15 mouse cellular contexts compared by ENCODE assay signal in genomic region chr4:117209592-117209991, GRCm38 (mm10). TPM values are rescaled to one million over a fixed set of nuclear protein-coding genes. Genes with fewer than 3 reads are reported as not detected.
DNase-seq lines count a peak whose midpoint lies in the region; ATAC-seq and TF ChIP-seq lines count a peak whose summit lies in the region.
"Had no signal": no experiment of that assay in that cellular context is flagged by ENCODE, and none has a peak within 500 bp of the region (broad histone marks: within the 10 kb centered on the region; RNA-seq: fewer than 3 reads in every experiment).

No protein-coding gene starts in this region.

- no peak for TF ChIP-seq RAD21 in MEL (IDR thresholded peaks at IDR 0.05; ENCODE audit: low read depth, low read length)

- no peak for TF ChIP-seq EP300 in MEL (IDR thresholded peaks at IDR 0.05; ENCODE audit: low read depth in 1 of 2, low read length in 2 of 2)

- H3K4me1 ChIP-seq in lung, embryonic 16.5 days (replicated peaks; ENCODE audit: control insufficient read depth, insufficient read depth, low read length): no peaks in the 10 kb centered on the region
- H3K4me1 ChIP-seq in MEL (ENCODE audit: control insufficient read depth in 1 of 2, insufficient read depth in 2 of 2, low read length in 2 of 2): peaks cover 0 to 4% of the 10 kb centered on the region in 2 experiments; a peak in 1 of 4 replicates
- H3K4me1 ChIP-seq: embryonic facial prominence, embryonic 12.5 days had no signal

- H3K27me3 ChIP-seq in lung, embryonic 16.5 days (ENCODE audit: control insufficient read depth, insufficient read depth, low read depth, low read length): no peaks in the 10 kb centered on the region
- H3K27me3 ChIP-seq in MEL (ENCODE audit: control insufficient read depth in 1 of 2, insufficient read depth in 2 of 2, low read length in 2 of 2): no peaks in the 10 kb centered on the region

- DNase-seq in lung, postnatal 4 days: no peak
- DNase-seq in A20 (ENCODE audit: low read depth, low spot score) (peak; percentile 42), MEL (ENCODE audit: low read depth, low spot score) (no peak)
- DNase-seq in CD4-positive helper T cell, adult 2 months (ENCODE audit: low read depth, low spot score): peak; percentile 12
- no peak for DNase-seq in frontal cortex, postnatal 10 days (ENCODE audit: low spot score in 2 of 2)
- no peak for DNase-seq in gastrocnemius, adult 18-20 months (ENCODE audit: low spot score)
- no peak for DNase-seq in cerebellum, postnatal 25 days

- H3K9ac ChIP-seq in lung, embryonic 16.5 days (ENCODE audit: low read length): no peak overlapping the region
- H3K9ac ChIP-seq in MEL (ENCODE audit: control insufficient read depth, low read depth, low read length, poor library complexity, severe bottlenecking): peak overlapping the region; percentile 69
- H3K9ac ChIP-seq: embryonic facial prominence, embryonic 12.5 days; forebrain, embryonic 12.5 days had no signal

- 63% methylated on average over 6 of the region's 6 CpGs for WGBS in lung, embryonic 16.5 days

- no peaks in the 10 kb centered on the region for H3K9me3 ChIP-seq in lung, embryonic 16.5 days (ENCODE audit: control insufficient read depth, low read length)
- no peaks in the 10 kb centered on the region for H3K9me3 ChIP-seq in MEL (replicated peaks; ENCODE audit: insufficient read depth, low read length)
- H3K9me3 ChIP-seq: embryonic facial prominence, embryonic 10.5 days; embryonic facial prominence, embryonic 12.5 days; forebrain, embryonic 10.5 days; forebrain, embryonic 12.5 days; G1E had no signal

- no peak overlapping the region for H3K27ac ChIP-seq in lung, embryonic 16.5 days (ENCODE audit: low read length)
- no peak overlapping the region for H3K27ac ChIP-seq in MEL (ENCODE audit: control insufficient read depth, low read depth, low read length)
- H3K27ac ChIP-seq: embryonic facial prominence, embryonic 12.5 days; forebrain, embryonic 12.5 days had no signal

- H3K79me2 ChIP-seq in MEL (ENCODE audit: control insufficient read depth, insufficient read depth, low read length, poor library complexity): no peaks in the 10 kb centered on the region

- TF ChIP-seq POLR2A in MEL (IDR thresholded peaks at IDR 0.05; ENCODE audit: control insufficient read depth in 1 of 2, insufficient read depth in 1 of 2, low read depth in 1 of 2, low read length in 2 of 2, poor library complexity in 1 of 2): no peak

- H3K4me2 ChIP-seq in lung, embryonic 16.5 days (ENCODE audit: low read depth, low read length): no peak overlapping the region
- H3K4me2 ChIP-seq: embryonic facial prominence, embryonic 12.5 days; forebrain, embryonic 12.5 days had no signal

- TF ChIP-seq CTCF in MEL (IDR thresholded peaks at IDR 0.05 in 2 of 3, conservative IDR thresholded peaks at IDR 0.05 in 1 of 3; ENCODE audit: control insufficient read depth in 1 of 3, insufficient read depth in 1 of 3, low read depth in 2 of 3, low read length in 3 of 3, poor library complexity in 1 of 3, severe bottlenecking in 1 of 3): no peak

- no peak overlapping the region for H3K4me3 ChIP-seq in lung, embryonic 16.5 days (ENCODE audit: low read length)
- peak overlapping the region in 1 of 2 experiments; percentile 37; a peak in 1 of 4 replicates for H3K4me3 ChIP-seq in MEL (ENCODE audit: control insufficient read depth in 1 of 2, insufficient read depth in 1 of 2, low read depth in 2 of 2, low read length in 2 of 2)
- H3K4me3 ChIP-seq: embryonic facial prominence, embryonic 12.5 days; erythroblast, embryonic 14.5 days; forebrain, embryonic 10.5 days; forebrain, embryonic 12.5 days had no signal

- no peaks in the 10 kb centered on the region for H3K36me3 ChIP-seq in lung, embryonic 16.5 days (ENCODE audit: control insufficient read depth, insufficient read depth, low read length)
- no peaks in the 10 kb centered on the region; a peak in 1 of 4 replicates for H3K36me3 ChIP-seq in MEL (ENCODE audit: control insufficient read depth in 1 of 2, insufficient read depth in 2 of 2, low read length in 2 of 2)
- H3K36me3 ChIP-seq: embryonic facial prominence, embryonic 10.5 days; embryonic facial prominence, embryonic 12.5 days; forebrain, embryonic 10.5 days; forebrain, embryonic 12.5 days; G1E had no signal

- 0 out of 2 replicates have a peak, but pooled peaks have one; percentile 12 for ATAC-seq in lung, embryonic 16.5 days (ENCODE audit: low read depth)
- ATAC-seq: forebrain, embryonic 16.5 days had no signal

TF ChIP-seq in MEL, 35 proteins besides CTCF, POLR2A, EP300 and RAD21:
- no peak for TF ChIP-seq MXI1 (IDR thresholded peaks at IDR 0.05; ENCODE audit: low read depth, low read length)
- no peak for TF ChIP-seq HCFC1 (IDR thresholded peaks at IDR 0.05; ENCODE audit: low read depth, low read length)

RNA-seq across cellular contexts. Expression of gene Kif2c, which starts 27.2 kb away (rescaled TPM):
- polyA plus RNA-seq in lung, embryonic 16.5 days (2015; fragmentation: Nextera tagmentation; extraction: Ambion mirVana): 70.7 and 77.6 TPM in 2 replicates
- 32.6 and 36.7 TPM in 2 replicates for total RNA-seq in MEL (2012; rRNA removed)
- 10 to 100 TPM in 1 of 2 experiments, not detected in 1; 45.1 TPM for polyA plus RNA-seq in MEL (2012; ENCODE audit: insufficient read depth in 1 of 2, insufficient read length in 2 of 2, low read depth in 1 of 2, low replicate concordance in 2 of 2, missing spikeins in 1 of 2)
- total RNA-seq in gastrocnemius, adult 18-20 months (2021): not detected

RNA-seq across cellular contexts. Expression of gene Tmem53, which starts 42.2 kb away (rescaled TPM):
- 19.9 and 25.3 TPM in 2 replicates for polyA plus RNA-seq in lung, embryonic 16.5 days (2015; fragmentation: Nextera tagmentation; extraction: Ambion mirVana)
- total RNA-seq in MEL (2012; rRNA removed): 0.36 and 0.65 TPM in 2 replicates
- 1 to 10 TPM in 1 of 2 experiments, not detected in 1; 1.3 TPM for polyA plus RNA-seq in MEL (2012; ENCODE audit: insufficient read depth in 1 of 2, insufficient read length in 2 of 2, low read depth in 1 of 2, low replicate concordance in 2 of 2, missing spikeins in 1 of 2)
- total RNA-seq in gastrocnemius, adult 18-20 months (2021): 1 to 10 TPM; 4.5 to 6.9 TPM

RNA-seq across cellular contexts. Expression of gene Armh1, which starts 42.3 kb away (rescaled TPM):
- polyA plus RNA-seq in lung, embryonic 16.5 days (2015; fragmentation: Nextera tagmentation; extraction: Ambion mirVana): 2.0 and 3.6 TPM in 2 replicates
- total RNA-seq in MEL (2012; rRNA removed): not detected in 2 replicates
- not detected for polyA plus RNA-seq in MEL (2012; ENCODE audit: insufficient read depth in 1 of 2, insufficient read length in 2 of 2, low read depth in 1 of 2, low replicate concordance in 2 of 2, missing spikeins in 1 of 2)
- not detected for total RNA-seq in gastrocnemius, adult 18-20 months (2021)
- total RNA-seq: G1E had no signal
- polyA plus RNA-seq: erythroblast, embryonic 14.5 days; G1E had no signal

RNA-seq across cellular contexts. Expression of gene Rps8, which starts 53.5 kb away (rescaled TPM):
- 858 and 904 TPM in 2 replicates for polyA plus RNA-seq in lung, embryonic 16.5 days (2015; fragmentation: Nextera tagmentation; extraction: Ambion mirVana)
- total RNA-seq in MEL (2012; rRNA removed): 4,560 and 5,186 TPM in 2 replicates
- 1,000 to 10,000 TPM; 1,132 to 1,156 TPM for polyA plus RNA-seq in MEL (2012; ENCODE audit: insufficient read depth in 1 of 2, insufficient read length in 2 of 2, low read depth in 1 of 2, low replicate concordance in 2 of 2, missing spikeins in 1 of 2)
- 100 to 1,000 TPM; 498 to 543 TPM for total RNA-seq in gastrocnemius, adult 18-20 months (2021)

Comparison
In these comparisons a context has a peak if more than half of its experiments do, and no peak if none do; other contexts are left out.
1. DNase-seq: peak in A20 (single experiment) and CD4-positive helper T cell, adult 2 months (single experiment); none in lung, postnatal 4 days (0 of 2), MEL (single experiment), frontal cortex, postnatal 10 days (0 of 2), gastrocnemius, adult 18-20 months (single experiment) and cerebellum, postnatal 25 days (0 of 2).
2. RNA of gene Kif2c, which starts 27.2 kb away (total RNA-seq): 32.6 to 36.7 TPM in MEL; not detected in gastrocnemius, adult 18-20 months; every median in the first group is over 10 times any median in the second.